Mouse (Mus musculus) liver, embryonic 15.5 days (tissue): ENCODE measurements around the gene Ppp1r9b. TPM values are rescaled to one million over a fixed set of nuclear protein-coding genes. Genes with fewer than 3 reads are reported as not detected.
"Not testable (repeated sequence)": the region's sequence is repeated elsewhere in the genome, so short reads cannot be mapped to it uniquely, and the experiment has no call there.

ENCODE experiments used
- ATAC-seq: fragments of 200-750 bp; cut with Nextera tagmentation; 2 replicates; pipeline ENCODE4 v1.8.0; 2017; ENCODE audit warnings: moderate number of reproducible peaks, mild to moderate bottlenecking, moderate library complexity; ENCODE audit not compliant: insufficient read depth
- H3K27ac ChIP-seq: fragments of 300-500 bp; sonication (generic); replicated peaks from 2 replicates; pipeline ENCODE4 v1.5.1; 2015; ENCODE audit warnings: mild to moderate bottlenecking, inconsistent platforms
- H3K27me3 ChIP-seq: fragments of 300-500 bp; sonication (generic); 2 replicates; pipeline ENCODE4 v1.6.1; 2015; ENCODE audit warnings: mild to moderate bottlenecking, inconsistent platforms
- H3K36me3 ChIP-seq: fragments of 300-500 bp; sonication (generic); replicated peaks from 2 replicates; pipeline ENCODE4 v1.6.1; 2015; ENCODE audit warnings: moderate library complexity, mild to moderate bottlenecking, inconsistent platforms
- H3K4me1 ChIP-seq: fragments of 300-500 bp; sonication (generic); replicated peaks from 2 replicates; pipeline ENCODE4 v1.6.1; 2015; ENCODE audit warnings: inconsistent platforms
- H3K4me2 ChIP-seq: fragments of 300-500 bp; sonication (generic); 2 replicates; pipeline ENCODE4 v1.6.1; 2015; ENCODE audit warnings: moderate library complexity, mild to moderate bottlenecking, inconsistent platforms
- H3K4me3 ChIP-seq: fragments of 300-500 bp; sonication (generic); replicated peaks from 2 replicates; pipeline ENCODE4 v1.5.1; 2015; ENCODE audit warnings: mild to moderate bottlenecking, inconsistent platforms
- H3K9ac ChIP-seq: fragments of 300-500 bp; sonication (generic); 2 replicates; pipeline ENCODE4 v1.6.1; 2015; ENCODE audit warnings: moderate library complexity, mild to moderate bottlenecking, inconsistent platforms
- H3K9me3 ChIP-seq: fragments of 300-500 bp; sonication (generic); replicated peaks from 2 replicates; pipeline ENCODE4 v1.6.1; 2016; ENCODE audit warnings: inconsistent platforms
- WGBS: fragments of 180-500 bp; shearing (Covaris S2); methylation state at CpG from one replicate; pipeline ENCODE4 v1.1.7; 2015; ENCODE audit warnings: mixed read lengths; ENCODE audit not compliant: insufficient replicate concordance; 5-methylcytosine and 5-hydroxymethylcytosine counted together
- polyA plus RNA-seq: library from polyadenylated mRNA; unstranded; fragments of >200 nt; fragmentation: Nextera tagmentation; extraction: Ambion mirVana; gene quantifications from 2 replicates; pipeline ENCODE4 v1.2.1, GENCODE M21; 2015

Ppp1r9b gene
- polyA plus RNA-seq, 1 experiment from 2014 or later = 8.2 TPM

GRCm38 (mm10) chr11:94962534-94963101 lies 28.2 kb upstream of the Ppp1r9b start:
- WGBS = 54% methylated on average over 5 of the region's 5 CpGs
- no peak for ATAC-seq
- H3K9me3 ChIP-seq = no peaks in the 10 kb centered on the region
- no peaks in the 10 kb centered on the region for H3K4me1 ChIP-seq
- H3K27ac ChIP-seq = no peak overlapping the region
- peaks cover 17% of the 10 kb centered on the region; the same call in 1 of the 2 replicates for H3K27me3 ChIP-seq
- H3K36me3 ChIP-seq = no peaks in the 10 kb centered on the region
- no peak overlapping the region for H3K4me3 ChIP-seq
- no peak overlapping the region for H3K4me2 ChIP-seq
- H3K9ac ChIP-seq = no peak overlapping the region

GRCm38 (mm10) chr11:94967419-94967818 lies 23.4 kb upstream of the Ppp1r9b start, which contains the start of gene Hils1:
TSS of gene Hils1 (plus strand) at chr11:94967593.
- Histone ChIP-seq H3K4me3 (no peak within 1 kb of the TSS), H3K9ac (no peak within 1 kb of the TSS), H3K27ac (no peak within 1 kb of the TSS), H3K4me1 (no peaks in the 10 kb centered on the region), H3K9me3 (no peaks in the 10 kb centered on the region), H3K36me3 (no peaks in the 10 kb centered on the region), H3K27me3 (peaks cover 42% of the 10 kb centered on the region), H3K4me2 (no peak within 1 kb of the TSS)
- WGBS = 23% methylated on average over 4 of the region's 4 CpGs
- no peak for ATAC-seq

- H3K36me3 ChIP-seq = no peaks in the 10 kb centered on the region
- no peaks in the 10 kb centered on the region for H3K4me1 ChIP-seq
- ATAC-seq = no peak
- peaks cover 38% of the 10 kb centered on the region for H3K27me3 ChIP-seq
- H3K4me3 ChIP-seq = no peak overlapping the region
- no peak overlapping the region for H3K27ac ChIP-seq
- H3K9ac ChIP-seq = no peak overlapping the region
- no peak overlapping the region for H3K4me2 ChIP-seq
- no peaks in the 10 kb centered on the region for H3K9me3 ChIP-seq
- WGBS = 59% methylated on average over 7 of the region's 7 CpGs
Observed at GRCm38 (mm10) chr11:94968187-94968586, 22.6 kb upstream of the Ppp1r9b start.

- peaks cover 36% of the 10 kb centered on the region for H3K27me3 ChIP-seq
- not testable (repeated sequence) for H3K4me2 ChIP-seq, H3K9ac ChIP-seq, H3K27ac ChIP-seq, H3K4me1 ChIP-seq, H3K36me3 ChIP-seq, H3K4me3 ChIP-seq, H3K9me3 ChIP-seq, ATAC-seq
- WGBS = 75% methylated on average over 4 of the region's 4 CpGs
Observed at GRCm38 (mm10) chr11:94969709-94970108, 21.1 kb upstream of the Ppp1r9b start.

DNA sequence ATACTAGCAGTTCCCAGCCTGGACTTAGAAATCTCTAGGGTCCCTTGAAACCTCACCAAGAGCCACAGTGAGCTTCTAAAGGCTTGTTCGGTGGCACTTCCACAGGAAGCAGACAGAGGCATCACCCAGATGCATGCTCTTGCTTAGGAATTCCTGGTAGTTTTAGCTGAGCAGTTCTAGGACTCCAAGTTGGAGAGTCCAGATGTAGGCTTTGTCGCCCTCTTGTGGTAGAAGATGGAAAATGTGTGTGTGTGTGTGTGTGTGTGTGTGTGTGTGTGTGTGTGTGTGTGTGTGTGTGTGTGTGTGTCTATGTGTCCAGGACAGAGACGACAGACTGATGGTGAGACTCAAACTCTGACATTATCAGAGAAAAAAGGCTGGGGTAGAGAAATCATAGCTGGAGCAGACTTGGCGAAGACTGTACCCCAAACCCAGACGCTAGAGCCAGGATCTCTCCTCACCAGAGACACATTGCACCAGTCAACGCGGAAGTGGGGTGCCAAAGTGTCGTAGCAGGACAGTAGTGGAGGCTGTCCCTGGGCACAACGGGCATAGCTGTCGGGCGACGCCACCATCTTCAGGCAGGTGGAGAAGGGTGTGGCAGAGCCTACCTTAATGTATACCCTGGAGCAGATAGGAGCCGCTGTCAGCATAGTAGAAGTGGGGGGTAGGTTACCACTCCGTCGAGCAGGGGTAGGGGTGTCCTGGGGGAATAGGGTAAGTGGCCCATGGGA lies 20.5 kb upstream of the Ppp1r9b start:
- 47% methylated on average over 15 of the region's 15 CpGs for WGBS
- Histone ChIP-seq H3K9me3 (no peaks in the 10 kb centered on the region), H3K27me3 (peaks cover 36% of the 10 kb centered on the region), H3K27ac (no peak overlapping the region), H3K9ac (no peak overlapping the region), H3K4me2 (no peak overlapping the region), H3K4me1 (no peaks in the 10 kb centered on the region), H3K36me3 (no peaks in the 10 kb centered on the region), H3K4me3 (no peak overlapping the region)
- no peak for ATAC-seq

DNA sequence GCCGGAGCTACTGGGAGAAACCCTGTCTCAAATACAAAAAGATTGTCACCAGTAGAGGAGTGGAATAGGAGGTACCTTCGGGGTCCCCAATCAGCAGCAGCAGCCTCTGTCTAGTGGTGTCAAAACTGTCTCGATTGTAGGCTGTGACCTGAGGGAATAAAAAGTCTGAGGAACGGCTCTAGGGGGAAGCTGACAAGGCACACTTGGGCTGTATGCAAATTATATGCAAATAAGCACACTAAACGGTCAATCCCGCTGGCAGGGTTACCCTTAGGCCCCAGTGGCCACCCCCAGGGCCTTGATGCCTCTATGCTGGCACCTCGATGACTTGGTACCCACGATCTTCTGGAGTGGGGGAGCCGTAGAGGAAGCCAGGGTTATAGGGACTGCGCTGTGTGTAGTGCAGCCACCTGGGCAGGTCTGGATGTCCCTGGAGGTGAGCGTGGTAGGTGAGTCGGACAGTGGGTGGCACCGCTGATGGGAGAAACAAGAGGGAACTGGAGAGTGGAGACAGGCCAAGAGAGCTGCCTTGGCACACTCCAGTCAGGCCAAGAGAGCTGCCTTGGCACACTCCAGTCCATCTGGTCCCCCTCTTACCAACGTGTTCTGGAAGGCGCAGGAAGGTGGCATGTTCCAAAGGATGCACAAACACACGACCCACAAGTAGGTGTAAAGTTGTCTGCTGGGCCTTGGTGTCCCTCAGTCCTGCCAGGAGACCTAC lies 18.8 kb upstream of the Ppp1r9b start:
- no peak overlapping the region for H3K4me2 ChIP-seq
- no peaks in the 10 kb centered on the region for H3K9me3 ChIP-seq
- no peak overlapping the region for H3K9ac ChIP-seq
- WGBS = 55% methylated on average over 16 of the region's 16 CpGs
- ATAC-seq = no peak
- peaks cover 32% of the 10 kb centered on the region for H3K27me3 ChIP-seq
- no peaks in the 10 kb centered on the region for H3K36me3 ChIP-seq
- H3K4me1 ChIP-seq = no peaks in the 10 kb centered on the region
- H3K4me3 ChIP-seq = no peak overlapping the region
- H3K27ac ChIP-seq = no peak overlapping the region

GRCm38 (mm10) chr11:94972887-94973286 lies 17.9 kb upstream of the Ppp1r9b start:
- Histone ChIP-seq H3K4me3 (no peak overlapping the region), H3K4me2 (no peak overlapping the region), H3K27me3 (peaks cover 29% of the 10 kb centered on the region), H3K4me1 (no peaks in the 10 kb centered on the region), H3K9me3 (no peaks in the 10 kb centered on the region), H3K27ac (no peak overlapping the region), H3K36me3 (no peaks in the 10 kb centered on the region), H3K9ac (no peak overlapping the region)
- ATAC-seq = no peak
- WGBS = 50% methylated on average over 5 of the region's 5 CpGs

GRCm38 (mm10) chr11:94973313-94973712 lies 17.5 kb upstream of the Ppp1r9b start:
- peaks cover 2% of the 10 kb centered on the region; the same call in 1 of the 2 replicates for H3K4me1 ChIP-seq
- H3K4me3 ChIP-seq = no peak overlapping the region
- H3K27me3 ChIP-seq = peaks cover 25% of the 10 kb centered on the region
- no peak overlapping the region for H3K9ac ChIP-seq
- no peak for ATAC-seq
- H3K4me2 ChIP-seq = no peak overlapping the region
- H3K9me3 ChIP-seq = no peaks in the 10 kb centered on the region
- H3K27ac ChIP-seq = no peak overlapping the region
- 60% methylated on average over 4 of the region's 4 CpGs for WGBS
- no peaks in the 10 kb centered on the region for H3K36me3 ChIP-seq

- 71% methylated on average over 2 of the region's 2 CpGs for WGBS
- no peak overlapping the region for H3K9ac ChIP-seq
- ATAC-seq = no peak
- peaks cover 12% of the 10 kb centered on the region for H3K27me3 ChIP-seq
- peaks cover 18% of the 10 kb centered on the region for H3K4me1 ChIP-seq
- H3K4me3 ChIP-seq = no peak overlapping the region
- no peaks in the 10 kb centered on the region for H3K9me3 ChIP-seq
- H3K4me2 ChIP-seq = no peak overlapping the region
- no peaks in the 10 kb centered on the region for H3K36me3 ChIP-seq
- no peak overlapping the region for H3K27ac ChIP-seq
Observed at GRCm38 (mm10) chr11:94974951-94975350, 15.9 kb upstream of the Ppp1r9b start.

DNA sequence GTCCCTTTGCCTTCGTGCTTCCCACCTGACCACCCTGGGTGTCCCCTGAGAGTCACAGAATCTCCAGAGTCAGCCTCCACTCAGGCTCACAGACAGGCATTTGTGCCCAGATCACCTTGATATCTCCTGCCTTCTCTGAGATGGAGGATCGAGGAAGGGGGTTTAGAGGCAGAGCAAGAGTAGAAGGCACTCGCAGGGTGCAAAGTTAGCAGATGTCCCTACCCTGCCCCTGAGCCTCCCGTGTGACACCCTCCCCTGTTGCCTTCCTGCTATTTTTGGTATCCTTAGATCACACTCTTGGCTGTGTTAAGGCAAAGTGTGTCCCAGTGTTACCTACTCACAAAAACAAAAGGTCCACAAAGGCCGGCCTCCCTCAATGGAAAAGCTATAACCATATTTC lies 14.6 kb upstream of the Ppp1r9b start, which contains the start of gene Sgca:
TSS of gene Sgca (minus strand) at position 129 of the 400 bp plus-strand sequence.
- Histone ChIP-seq H3K27ac (no peak within 1 kb of the TSS), H3K4me3 (no peak within 1 kb of the TSS), H3K9me3 (no peaks in the 10 kb centered on the region), H3K4me1 (peaks cover 20% of the 10 kb centered on the region), H3K27me3 (peaks cover 10% of the 10 kb centered on the region), H3K36me3 (no peaks in the 10 kb centered on the region), H3K4me2 (no peak within 1 kb of the TSS), H3K9ac (no peak within 1 kb of the TSS)
- WGBS = 56% methylated on average over 5 of the region's 5 CpGs
- no peak for ATAC-seq
